Mouse (Mus musculus): ENCODE measurements around the gene Me3. TPM values are rescaled to one million over a fixed set of nuclear protein-coding genes. Genes with fewer than 3 reads are reported as not detected.

Me3 gene
- polyA plus RNA-seq, 1 experiment from 2014 or later = 1.9 TPM

DNA sequence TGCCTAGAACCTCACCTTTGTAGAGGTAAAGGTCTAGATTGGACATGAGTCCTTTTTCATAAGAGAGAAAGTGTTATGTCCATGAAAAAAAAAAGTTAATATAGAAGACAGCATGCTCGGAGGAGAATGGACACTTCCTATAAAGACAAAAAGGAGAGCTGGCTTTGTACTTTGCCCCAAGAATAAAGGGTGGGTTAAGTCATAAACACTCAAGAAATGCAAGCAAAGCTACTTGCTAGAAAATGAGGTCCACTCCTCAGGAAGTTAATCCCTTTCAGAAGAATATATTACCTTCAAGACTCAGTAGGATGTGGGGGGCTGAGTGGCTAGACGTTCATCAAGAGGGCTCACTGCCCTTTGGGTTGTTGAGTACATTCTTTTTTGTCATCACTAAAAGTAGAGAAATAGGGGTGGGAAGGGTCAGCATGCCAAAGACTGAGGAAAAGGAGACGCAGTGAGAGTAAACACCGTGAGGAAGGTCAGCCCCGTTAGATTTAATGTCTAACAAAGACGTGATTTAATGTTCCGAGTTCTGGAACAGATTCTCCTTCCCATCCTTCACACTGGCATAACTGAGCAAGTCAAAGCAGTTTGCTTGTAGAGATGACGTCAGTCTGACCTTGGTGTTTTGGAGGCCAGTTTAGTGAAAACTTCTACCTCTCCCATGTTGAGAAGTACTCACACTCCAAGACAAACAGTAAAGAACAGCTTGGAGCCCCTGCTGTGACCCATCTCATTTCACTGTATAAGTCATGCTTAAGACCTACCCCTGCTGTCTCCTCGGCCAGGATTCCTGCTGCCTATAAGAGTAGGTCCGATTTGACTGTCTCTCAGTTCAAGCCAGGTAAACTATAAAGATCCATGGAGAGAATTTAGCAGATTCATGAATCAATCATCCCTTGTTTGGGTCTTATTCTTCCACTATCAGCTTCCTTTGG is 220.2 kb downstream of the Me3 start:
- DNase-seq (ENCODE audit: low spot score) (no peak), ATAC-seq (ENCODE audit: low FRiP score) (no peak)
- Histone ChIP-seq H3K4me1 (replicated peaks; ENCODE audit: control insufficient read depth, insufficient read depth, low read length) (peaks cover 3% of the 10 kb centered on the region; the same call in 1 of the 2 replicates), H3K27ac (ENCODE audit: low read depth, low read length) (no peak overlapping the region), H3K36me3 (ENCODE audit: control insufficient read depth, insufficient read depth, low read length) (no peaks in the 10 kb centered on the region), H3K27me3 (ENCODE audit: control insufficient read depth, insufficient read depth, low read length) (no peaks in the 10 kb centered on the region), H3K4me3 (ENCODE audit: low read depth, low read length) (no peak overlapping the region), H3K9me3 (ENCODE audit: control insufficient read depth, low read length) (no peaks in the 10 kb centered on the region), H3K4me2 (replicated peaks; ENCODE audit: low read depth, low read length) (no peak overlapping the region), H3K9ac (ENCODE audit: low read depth, low read length) (no peak overlapping the region)
- 76% methylated on average over 10 of the region's 10 CpGs for WGBS

DNA sequence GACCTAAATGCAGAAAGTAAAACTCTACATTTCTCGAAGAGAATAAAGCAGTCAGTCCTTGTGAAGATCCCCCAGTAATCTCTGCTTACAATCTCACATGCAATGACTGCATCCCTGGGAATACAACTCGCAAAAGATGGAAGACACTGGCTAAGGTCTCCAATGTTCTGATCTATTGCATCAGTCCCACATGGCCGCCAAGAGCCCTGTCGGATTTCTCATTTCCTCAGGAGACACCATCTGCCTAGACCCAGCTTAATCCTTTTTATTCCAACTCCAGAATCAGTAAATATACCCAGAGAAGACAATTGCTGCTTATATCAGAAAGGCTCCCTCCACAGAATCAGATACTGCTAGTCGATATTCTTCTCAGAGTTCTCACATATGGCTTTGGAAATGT is 220.9 kb downstream of the Me3 start:
- Histone ChIP-seq H3K36me3 (ENCODE audit: control insufficient read depth, insufficient read depth, low read length) (no peaks in the 10 kb centered on the region), H3K4me3 (ENCODE audit: low read depth, low read length) (no peak overlapping the region), H3K4me2 (replicated peaks; ENCODE audit: low read depth, low read length) (no peak overlapping the region), H3K9ac (ENCODE audit: low read depth, low read length) (no peak overlapping the region), H3K27ac (ENCODE audit: low read depth, low read length) (no peak overlapping the region), H3K9me3 (ENCODE audit: control insufficient read depth, low read length) (no peaks in the 10 kb centered on the region), H3K27me3 (ENCODE audit: control insufficient read depth, insufficient read depth, low read length) (no peaks in the 10 kb centered on the region), H3K4me1 (replicated peaks; ENCODE audit: control insufficient read depth, insufficient read depth, low read length) (peaks cover 3% of the 10 kb centered on the region; the same call in 1 of the 2 replicates)
- DNase-seq (ENCODE audit: low spot score) = no peak
- no peak for ATAC-seq (ENCODE audit: low FRiP score)
- WGBS = 86% methylated on average over 5 of the region's 5 CpGs

DNA sequence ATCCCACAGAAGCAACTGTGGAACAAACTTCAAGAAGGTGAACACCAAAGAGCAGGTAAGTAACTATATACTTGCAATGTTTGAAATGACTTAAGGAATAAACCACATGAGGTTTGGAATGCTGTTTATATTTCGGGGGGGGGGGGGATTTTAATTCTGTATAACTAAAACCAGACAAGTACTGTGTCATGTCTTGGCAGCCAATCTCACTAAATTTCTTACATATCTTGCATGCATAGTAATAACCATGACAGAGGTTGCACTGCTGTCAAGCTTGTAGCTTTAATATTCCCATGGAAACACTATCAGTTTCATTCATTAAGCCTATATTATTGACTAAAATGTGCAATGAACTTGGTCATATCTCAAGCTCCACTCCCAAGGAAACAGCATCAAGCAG is 223.0 kb downstream of the Me3 start:
- Histone ChIP-seq H3K4me2 (replicated peaks; ENCODE audit: low read depth, low read length) (no peak overlapping the region), H3K4me1 (replicated peaks; ENCODE audit: control insufficient read depth, insufficient read depth, low read length) (peaks cover 3% of the 10 kb centered on the region; the same call in 1 of the 2 replicates), H3K9me3 (ENCODE audit: control insufficient read depth, low read length) (no peaks in the 10 kb centered on the region), H3K36me3 (ENCODE audit: control insufficient read depth, insufficient read depth, low read length) (no peaks in the 10 kb centered on the region), H3K27ac (ENCODE audit: low read depth, low read length) (no peak overlapping the region), H3K27me3 (ENCODE audit: control insufficient read depth, insufficient read depth, low read length) (no peaks in the 10 kb centered on the region), H3K9ac (ENCODE audit: low read depth, low read length) (no peak overlapping the region), H3K4me3 (ENCODE audit: low read depth, low read length) (no peak overlapping the region)
- 73% methylated on average over 1 of the region's 1 CpGs for WGBS
- ATAC-seq (ENCODE audit: low FRiP score) (no peak), DNase-seq (ENCODE audit: low spot score) (no peak)

DNA sequence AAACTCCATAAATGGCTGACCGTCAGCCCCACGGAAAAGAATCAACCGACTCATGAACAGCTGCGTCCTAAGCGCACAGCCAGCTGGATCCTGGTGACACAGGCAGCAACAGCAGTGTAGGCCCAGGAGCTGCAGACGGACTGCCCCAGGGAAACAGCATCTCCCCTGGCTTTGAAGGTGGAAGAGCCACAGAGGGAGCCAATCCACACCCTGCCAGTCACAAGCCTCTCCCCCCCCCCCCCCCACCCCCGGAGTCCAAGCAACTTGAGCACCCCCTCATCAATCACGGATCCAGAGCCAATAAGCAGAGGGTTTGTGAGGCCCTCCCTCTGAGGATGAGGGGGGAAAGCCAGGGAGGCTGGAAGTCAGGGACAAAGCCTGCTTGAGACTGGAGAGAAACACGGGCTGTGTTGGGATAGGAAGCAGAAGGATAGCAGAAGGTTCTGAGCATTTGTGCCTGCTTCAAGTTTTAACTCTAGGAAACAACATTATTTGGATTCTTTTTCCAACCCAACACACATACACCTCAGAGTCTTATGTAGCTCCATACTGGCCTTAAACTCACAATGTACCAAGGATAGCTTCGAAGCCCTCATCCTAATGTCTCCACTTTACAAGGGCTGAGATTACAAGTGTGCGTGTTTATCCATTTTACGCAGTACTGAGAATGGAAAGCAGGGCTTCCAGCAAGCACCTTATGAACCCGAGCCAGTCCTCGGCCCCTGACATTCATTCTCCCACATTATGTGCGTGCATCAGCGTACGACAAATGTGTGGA is 224.4 kb downstream of the Me3 start:
- Histone ChIP-seq H3K9ac (ENCODE audit: low read depth, low read length) (no peak overlapping the region), H3K4me2 (replicated peaks; ENCODE audit: low read depth, low read length) (no peak overlapping the region)

DNA sequence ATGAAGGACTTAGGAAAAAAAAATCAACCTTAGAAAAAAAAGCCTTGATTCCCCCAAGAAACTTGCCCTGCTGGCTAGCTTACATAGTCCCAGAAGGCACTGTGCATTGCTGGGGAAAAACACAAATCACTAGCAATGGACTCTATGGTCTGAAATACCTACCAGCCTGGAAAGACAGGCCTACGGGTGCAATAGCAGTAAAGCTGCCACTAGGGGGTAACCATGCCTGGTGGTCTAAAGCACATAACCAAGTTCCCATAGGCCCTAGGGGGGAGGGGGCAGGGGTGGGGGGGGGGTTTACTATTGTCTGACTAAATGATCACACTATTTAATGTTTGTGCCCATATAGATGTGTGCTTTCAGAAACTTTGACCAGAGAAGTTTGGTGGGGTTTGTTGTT is 232.6 kb downstream of the Me3 start:
- DNase-seq (ENCODE audit: low spot score) (no peak), ATAC-seq (ENCODE audit: low FRiP score) (no peak)
- no peaks in the 10 kb centered on the region for H3K27me3 ChIP-seq (ENCODE audit: control insufficient read depth, insufficient read depth, low read length)
- H3K9ac ChIP-seq (ENCODE audit: low read depth, low read length) = no peak overlapping the region
- H3K9me3 ChIP-seq (ENCODE audit: control insufficient read depth, low read length) = no peaks in the 10 kb centered on the region
- no peak overlapping the region for H3K4me2 ChIP-seq (replicated peaks; ENCODE audit: low read depth, low read length)
- H3K4me1 ChIP-seq (replicated peaks; ENCODE audit: control insufficient read depth, insufficient read depth, low read length) = no peaks in the 10 kb centered on the region
- no peak overlapping the region for H3K27ac ChIP-seq (ENCODE audit: low read depth, low read length)
- no peaks in the 10 kb centered on the region for H3K36me3 ChIP-seq (ENCODE audit: control insufficient read depth, insufficient read depth, low read length)
- 96% methylated on average over 1 of the region's 1 CpGs for WGBS
- H3K4me3 ChIP-seq (ENCODE audit: low read depth, low read length) = no peak overlapping the region

More for the DNA sequence above, 224.4 kb downstream of the Me3 start:
- no peak overlapping the region for H3K4me3 ChIP-seq (ENCODE audit: low read depth, low read length)
- H3K9me3 ChIP-seq (ENCODE audit: control insufficient read depth, low read length) = no peaks in the 10 kb centered on the region
- 50% methylated on average over 16 of the region's 17 CpGs for WGBS
- H3K27ac ChIP-seq (ENCODE audit: low read depth, low read length) = no peak overlapping the region
- no peaks in the 10 kb centered on the region for H3K36me3 ChIP-seq (ENCODE audit: control insufficient read depth, insufficient read depth, low read length)
- peaks cover 3% of the 10 kb centered on the region; the same call in 1 of the 2 replicates for H3K4me1 ChIP-seq (replicated peaks; ENCODE audit: control insufficient read depth, insufficient read depth, low read length)
- H3K27me3 ChIP-seq (ENCODE audit: control insufficient read depth, insufficient read depth, low read length) = no peaks in the 10 kb centered on the region
- peak; percentile 94 for ATAC-seq (ENCODE audit: low FRiP score)
- DNase-seq (ENCODE audit: low spot score) = peak; percentile 54

DNA sequence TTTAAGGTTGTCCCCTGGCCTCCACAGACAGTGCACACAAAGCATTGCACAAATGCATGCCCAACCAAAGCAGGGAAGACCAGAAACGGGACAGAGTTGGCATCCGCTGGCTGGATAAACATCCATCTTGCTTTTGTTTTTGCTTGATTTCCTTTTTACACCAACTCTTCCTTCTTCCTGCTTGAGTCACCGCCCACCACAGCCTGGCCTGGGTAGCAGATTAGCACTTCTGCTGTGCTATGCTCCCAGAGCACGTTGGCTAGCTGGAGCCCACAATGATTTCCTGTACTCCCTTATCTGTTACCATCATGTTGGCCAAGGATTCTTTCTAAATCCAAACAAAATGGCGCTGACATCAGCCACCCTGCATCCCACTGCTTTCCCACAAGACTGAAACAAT is 235.0 kb downstream of the Me3 start:
- no peaks in the 10 kb centered on the region for H3K36me3 ChIP-seq (ENCODE audit: control insufficient read depth, insufficient read depth, low read length)
- no peak for ATAC-seq (ENCODE audit: low FRiP score)
- no peaks in the 10 kb centered on the region for H3K4me1 ChIP-seq (replicated peaks; ENCODE audit: control insufficient read depth, insufficient read depth, low read length)
- WGBS = 78% methylated on average over 5 of the region's 5 CpGs
- no peak overlapping the region for H3K4me2 ChIP-seq (replicated peaks; ENCODE audit: low read depth, low read length)
- no peak overlapping the region for H3K4me3 ChIP-seq (ENCODE audit: low read depth, low read length)
- H3K27me3 ChIP-seq (ENCODE audit: control insufficient read depth, insufficient read depth, low read length) = no peaks in the 10 kb centered on the region
- no peak for DNase-seq (ENCODE audit: low spot score)
- H3K9ac ChIP-seq (ENCODE audit: low read depth, low read length) = no peak overlapping the region
- H3K9me3 ChIP-seq (ENCODE audit: control insufficient read depth, low read length) = no peaks in the 10 kb centered on the region
- no peak overlapping the region for H3K27ac ChIP-seq (ENCODE audit: low read depth, low read length)

DNA sequence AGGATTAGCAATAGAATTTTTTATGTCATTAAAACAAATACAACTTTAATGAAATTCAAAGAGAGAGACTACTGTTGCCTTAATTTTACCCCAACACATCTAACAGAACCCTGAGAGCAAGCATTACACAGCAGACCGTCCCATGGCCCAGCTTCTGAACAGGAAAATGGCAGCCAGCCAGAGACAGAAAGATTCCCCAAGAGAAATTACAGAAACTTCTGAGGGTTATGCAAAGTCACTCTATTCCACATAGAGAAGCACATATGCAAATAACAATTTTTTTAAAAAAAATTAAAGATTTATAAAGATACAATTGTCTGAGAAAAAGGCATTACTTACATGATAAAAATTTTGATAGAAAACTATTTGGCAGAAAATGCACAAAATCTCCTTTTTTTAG is 247.5 kb downstream of the Me3 start:
- no peak overlapping the region for H3K9ac ChIP-seq (ENCODE audit: low read depth, low read length)
- H3K4me2 ChIP-seq (replicated peaks; ENCODE audit: low read depth, low read length) = no peak overlapping the region
- no peaks in the 10 kb centered on the region for H3K27me3 ChIP-seq (ENCODE audit: control insufficient read depth, insufficient read depth, low read length)
- no peaks in the 10 kb centered on the region for H3K4me1 ChIP-seq (replicated peaks; ENCODE audit: control insufficient read depth, insufficient read depth, low read length)
- DNase-seq (ENCODE audit: low spot score) = no peak
- no peaks in the 10 kb centered on the region for H3K36me3 ChIP-seq (ENCODE audit: control insufficient read depth, insufficient read depth, low read length)
- 85% methylated on average over 1 of the region's 1 CpGs for WGBS
- no peak overlapping the region for H3K27ac ChIP-seq (ENCODE audit: low read depth, low read length)
- H3K9me3 ChIP-seq (ENCODE audit: control insufficient read depth, low read length) = no peaks in the 10 kb centered on the region
- H3K4me3 ChIP-seq (ENCODE audit: low read depth, low read length) = no peak overlapping the region
- no peak for ATAC-seq (ENCODE audit: low FRiP score)

DNA sequence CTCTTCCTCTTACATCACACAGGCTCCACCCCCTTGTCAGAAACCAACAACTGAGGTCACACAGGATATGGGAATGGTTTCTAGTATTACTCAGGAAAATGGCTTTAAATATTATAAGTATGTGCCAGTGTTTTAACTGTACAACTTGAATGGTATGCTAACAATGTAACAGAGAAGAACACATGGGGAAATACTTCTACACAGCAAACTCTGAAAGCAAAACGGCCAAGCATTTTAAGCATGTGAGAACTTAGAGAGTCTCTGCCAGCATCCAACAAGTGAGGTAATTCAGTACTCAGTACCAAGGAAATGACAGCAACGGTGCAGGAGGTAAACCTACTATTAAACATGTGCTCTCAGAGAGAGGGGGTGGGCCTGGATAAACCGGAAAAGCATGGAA is 252.4 kb downstream of the Me3 start:
- Histone ChIP-seq H3K36me3 (ENCODE audit: control insufficient read depth, insufficient read depth, low read length) (no peaks in the 10 kb centered on the region), H3K9ac (ENCODE audit: low read depth, low read length) (no peak overlapping the region), H3K9me3 (ENCODE audit: control insufficient read depth, low read length) (no peaks in the 10 kb centered on the region), H3K4me2 (replicated peaks; ENCODE audit: low read depth, low read length) (no peak overlapping the region), H3K4me1 (replicated peaks; ENCODE audit: control insufficient read depth, insufficient read depth, low read length) (no peaks in the 10 kb centered on the region), H3K4me3 (ENCODE audit: low read depth, low read length) (no peak overlapping the region), H3K27ac (ENCODE audit: low read depth, low read length) (no peak overlapping the region), H3K27me3 (ENCODE audit: control insufficient read depth, insufficient read depth, low read length) (no peaks in the 10 kb centered on the region)
- WGBS = 82% methylated on average over 3 of the region's 3 CpGs
- ATAC-seq (ENCODE audit: low FRiP score) (no peak), DNase-seq (ENCODE audit: low spot score) (no peak)
